Mouse (Mus musculus): ENCODE measurements around the gene Ccdc57. TPM values are rescaled to one million over a fixed set of nuclear protein-coding genes. Genes with fewer than 3 reads are reported as not detected.
A peak's percentile ranks its signal among the peaks of the same experiment; 100 is the strongest.

Ccdc57 gene
- polyA plus RNA-seq, 1 experiment from 2014 or later = 7.2 TPM

GRCm38 (mm10) chr11:120969742-120970141 is 37.1 kb upstream of the Ccdc57 start:
- H3K27ac ChIP-seq (ENCODE audit: low read depth) = no peak overlapping the region
- ATAC-seq (ENCODE audit: insufficient read depth) (no peak), DNase-seq (no peak)
- H3K36me3 ChIP-seq (ENCODE audit: insufficient read depth) = peaks cover 100% of the 10 kb centered on the region
- H3K9me3 ChIP-seq (ENCODE audit: low read depth, low read length) = no peaks in the 10 kb centered on the region
- H3K27me3 ChIP-seq (ENCODE audit: insufficient read depth, low read length) = no peaks in the 10 kb centered on the region
- H3K4me1 ChIP-seq (ENCODE audit: insufficient read depth) = no peaks in the 10 kb centered on the region
- H3K4me2 ChIP-seq = no peak overlapping the region
- TF ChIP-seq CTCF (IDR thresholded peaks at IDR 0.05; ENCODE audit: low read depth) = no peak
- H3K4me3 ChIP-seq (ENCODE audit: low read depth, low read length) = no peak overlapping the region
- H3K9ac ChIP-seq = no peak overlapping the region
- whole genome bisulfite sequencing = 91% methylated on average over 5 of the region's 5 CpGs

- TF ChIP-seq CTCF (IDR thresholded peaks at IDR 0.05; ENCODE audit: low read depth) = no peak
- Histone ChIP-seq H3K4me3 (ENCODE audit: low read depth, low read length) (no peak overlapping the region), H3K4me2 (no peak overlapping the region), H3K27me3 (ENCODE audit: insufficient read depth, low read length) (no peaks in the 10 kb centered on the region), H3K27ac (ENCODE audit: low read depth) (no peak overlapping the region), H3K9me3 (ENCODE audit: low read depth, low read length) (no peaks in the 10 kb centered on the region), H3K4me1 (ENCODE audit: insufficient read depth) (no peaks in the 10 kb centered on the region), H3K36me3 (ENCODE audit: insufficient read depth) (peaks cover 99% of the 10 kb centered on the region), H3K9ac (no peak overlapping the region)
- ATAC-seq (ENCODE audit: insufficient read depth) (no peak), DNase-seq (no peak)
- 73% methylated on average over 4 of the region's 4 CpGs for WGBS
Measured at GRCm38 (mm10) chr11:120965587-120965986, 32.9 kb upstream of the Ccdc57 start.

GRCm38 (mm10) chr11:120964195-120965157 is 31.8 kb upstream of the Ccdc57 start:
- ATAC-seq (ENCODE audit: insufficient read depth) = no peak
- DNase-seq = peak; percentile 55
- Histone ChIP-seq H3K9me3 (ENCODE audit: low read depth, low read length) (no peaks in the 10 kb centered on the region), H3K4me1 (ENCODE audit: insufficient read depth) (no peaks in the 10 kb centered on the region), H3K27ac (ENCODE audit: low read depth) (no peak overlapping the region), H3K4me3 (ENCODE audit: low read depth, low read length) (no peak overlapping the region), H3K4me2 (no peak overlapping the region), H3K36me3 (ENCODE audit: insufficient read depth) (peaks cover 93% of the 10 kb centered on the region), H3K9ac (no peak overlapping the region), H3K27me3 (ENCODE audit: insufficient read depth, low read length) (no peaks in the 10 kb centered on the region)
- TF ChIP-seq CTCF (IDR thresholded peaks at IDR 0.05; ENCODE audit: low read depth) = no peak
- WGBS = 80% methylated on average over 10 of the region's 10 CpGs

- H3K9ac ChIP-seq = no peak overlapping the region
- H3K27me3 ChIP-seq (ENCODE audit: insufficient read depth, low read length) = no peaks in the 10 kb centered on the region
- no peaks in the 10 kb centered on the region for H3K4me1 ChIP-seq (ENCODE audit: insufficient read depth)
- no peak overlapping the region for H3K27ac ChIP-seq (ENCODE audit: low read depth)
- no peak overlapping the region for H3K4me2 ChIP-seq
- no peak overlapping the region for H3K4me3 ChIP-seq (ENCODE audit: low read depth, low read length)
- TF ChIP-seq CTCF (IDR thresholded peaks at IDR 0.05; ENCODE audit: low read depth) = no peak
- WGBS = 87% methylated on average over 7 of the region's 7 CpGs
- no peak for DNase-seq
- no peaks in the 10 kb centered on the region for H3K9me3 ChIP-seq (ENCODE audit: low read depth, low read length)
- H3K36me3 ChIP-seq (ENCODE audit: insufficient read depth) = peaks cover 93% of the 10 kb centered on the region
- no peak for ATAC-seq (ENCODE audit: insufficient read depth)
Measured at GRCm38 (mm10) chr11:120962909-120963308, 30.2 kb upstream of the Ccdc57 start.

- Histone ChIP-seq H3K27me3 (ENCODE audit: insufficient read depth, low read length) (no peaks in the 10 kb centered on the region), H3K27ac (ENCODE audit: low read depth) (no peak overlapping the region), H3K9ac (no peak overlapping the region), H3K4me1 (ENCODE audit: insufficient read depth) (no peaks in the 10 kb centered on the region), H3K9me3 (ENCODE audit: low read depth, low read length) (no peaks in the 10 kb centered on the region), H3K36me3 (ENCODE audit: insufficient read depth) (peaks cover 93% of the 10 kb centered on the region), H3K4me3 (ENCODE audit: low read depth, low read length) (no peak overlapping the region), H3K4me2 (no peak overlapping the region)
- no peak for ATAC-seq (ENCODE audit: insufficient read depth)
- 91% methylated on average over 13 of the region's 13 CpGs for WGBS
- no peak for DNase-seq
- no peak for TF ChIP-seq CTCF (IDR thresholded peaks at IDR 0.05; ENCODE audit: low read depth)
Measured at GRCm38 (mm10) chr11:120962050-120962771, 29.5 kb upstream of the Ccdc57 start.

GRCm38 (mm10) chr11:120961594-120961993 is 28.9 kb upstream of the Ccdc57 start:
- ATAC-seq (ENCODE audit: insufficient read depth) (no peak), DNase-seq (no peak)
- no peak overlapping the region for H3K4me3 ChIP-seq (ENCODE audit: low read depth, low read length)
- WGBS = 76% methylated on average over 7 of the region's 7 CpGs
- no peak overlapping the region for H3K27ac ChIP-seq (ENCODE audit: low read depth)
- no peaks in the 10 kb centered on the region for H3K27me3 ChIP-seq (ENCODE audit: insufficient read depth, low read length)
- H3K9ac ChIP-seq = no peak overlapping the region
- TF ChIP-seq CTCF (IDR thresholded peaks at IDR 0.05; ENCODE audit: low read depth) = no peak
- H3K9me3 ChIP-seq (ENCODE audit: low read depth, low read length) = no peaks in the 10 kb centered on the region
- H3K4me1 ChIP-seq (ENCODE audit: insufficient read depth) = no peaks in the 10 kb centered on the region
- peaks cover 93% of the 10 kb centered on the region for H3K36me3 ChIP-seq (ENCODE audit: insufficient read depth)
- H3K4me2 ChIP-seq = no peak overlapping the region

GRCm38 (mm10) chr11:120960248-120960647 is 27.6 kb upstream of the Ccdc57 start:
- no peak for TF ChIP-seq CTCF (IDR thresholded peaks at IDR 0.05; ENCODE audit: low read depth)
- no peak overlapping the region for H3K4me2 ChIP-seq
- no peaks in the 10 kb centered on the region for H3K9me3 ChIP-seq (ENCODE audit: low read depth, low read length)
- no peak for ATAC-seq (ENCODE audit: insufficient read depth)
- H3K27ac ChIP-seq (ENCODE audit: low read depth) = no peak overlapping the region
- 48% methylated on average over 1 of the region's 1 CpGs for WGBS
- H3K27me3 ChIP-seq (ENCODE audit: insufficient read depth, low read length) = no peaks in the 10 kb centered on the region
- H3K4me3 ChIP-seq (ENCODE audit: low read depth, low read length) = no peak overlapping the region
- H3K36me3 ChIP-seq (ENCODE audit: insufficient read depth) = peaks cover 93% of the 10 kb centered on the region
- H3K9ac ChIP-seq = no peak overlapping the region
- no peaks in the 10 kb centered on the region for H3K4me1 ChIP-seq (ENCODE audit: insufficient read depth)
- no peak for DNase-seq
